ENCODE assay signal across 10 mouse cellular contexts in the genomic region with DNA sequence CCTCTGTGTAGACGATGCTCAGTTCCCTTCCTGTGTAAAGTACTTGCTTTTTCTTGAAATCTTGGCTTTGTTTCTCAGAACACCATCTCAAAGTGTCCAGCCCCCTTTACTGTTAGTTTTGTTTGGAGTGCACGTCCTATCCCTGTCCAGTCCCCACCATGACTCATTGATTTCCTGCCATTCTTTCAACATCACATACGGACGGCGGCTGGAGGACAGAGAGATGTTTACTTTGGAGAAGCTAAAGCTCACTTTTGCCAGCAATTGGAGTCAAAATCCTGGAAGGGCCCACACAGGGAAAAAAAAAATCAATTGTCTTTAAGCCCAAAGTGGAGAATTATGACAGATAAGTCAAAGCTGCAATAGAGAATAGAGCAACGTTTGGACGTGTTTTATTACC. TPM values are rescaled to one million over a fixed set of nuclear protein-coding genes. Genes with fewer than 3 reads are reported as not detected.
DNase-seq lines count a peak whose midpoint lies in the region; ATAC-seq lines count a peak whose summit lies in the region.
"Had no signal": no experiment of that assay in that cellular context is flagged by ENCODE, and none has a peak within 500 bp of the region (broad histone marks: within the 10 kb centered on the region; RNA-seq: fewer than 3 reads in every experiment).

No protein-coding gene starts in this region.

- no peak overlapping the region for H3K4me3 ChIP-seq in hindbrain, embryonic 10.5 days
- H3K4me3 ChIP-seq in hindbrain, embryonic 12.5 days = no peak overlapping the region
- no peak overlapping the region for H3K4me3 ChIP-seq in kidney, embryonic 16.5 days (ENCODE audit: low read length)
- H3K4me3 ChIP-seq: neural tube, embryonic 12.5 days had no signal

- DNase-seq in hindbrain, embryonic 10.5 days (ENCODE audit: low spot score) = no peak
- peak; percentile 86 for DNase-seq in heart, adult 8-10 months (ENCODE audit: low spot score)
- no peak for DNase-seq in thymus, postnatal 36 days
- no peak for DNase-seq in cerebellum, postnatal 36 days
- no peak for DNase-seq in frontal cortex, postnatal 36 days (ENCODE audit: low spot score in 2 of 2)

- no peak overlapping the region for H3K9ac ChIP-seq in hindbrain, embryonic 12.5 days
- H3K9ac ChIP-seq in kidney, embryonic 16.5 days (replicated peaks; ENCODE audit: low read length) = no peak overlapping the region
- H3K9ac ChIP-seq: neural tube, embryonic 12.5 days had no signal

- no peaks in the 10 kb centered on the region for H3K36me3 ChIP-seq in hindbrain, embryonic 10.5 days
- no peaks in the 10 kb centered on the region for H3K36me3 ChIP-seq in hindbrain, embryonic 12.5 days
- no peaks in the 10 kb centered on the region for H3K36me3 ChIP-seq in kidney, embryonic 16.5 days (ENCODE audit: insufficient read depth, low read length)
- H3K36me3 ChIP-seq: neural tube, embryonic 12.5 days had no signal

- H3K27ac ChIP-seq in hindbrain, embryonic 10.5 days = peak overlapping the region; percentile 41; the same call in 1 of the 2 replicates
- no peak overlapping the region for H3K27ac ChIP-seq in hindbrain, embryonic 12.5 days
- peak overlapping the region; percentile 69; the same call in 1 of the 2 replicates for H3K27ac ChIP-seq in kidney, embryonic 16.5 days (ENCODE audit: low read length)
- H3K27ac ChIP-seq: neural tube, embryonic 12.5 days had no signal

- peaks cover 17% of the 10 kb centered on the region for H3K4me1 ChIP-seq in hindbrain, embryonic 10.5 days (replicated peaks)
- no peaks in the 10 kb centered on the region for H3K4me1 ChIP-seq in hindbrain, embryonic 12.5 days
- no peaks in the 10 kb centered on the region for H3K4me1 ChIP-seq in kidney, embryonic 16.5 days (ENCODE audit: insufficient read depth, low read length)
- H3K4me1 ChIP-seq: neural tube, embryonic 12.5 days had no signal

- 60% methylated on average over 7 of the region's 7 CpGs for WGBS in hindbrain, embryonic 10.5 days
- WGBS in hindbrain, embryonic 12.5 days = 48% methylated on average over 7 of the region's 7 CpGs
- 48% methylated on average over 7 of the region's 7 CpGs for whole genome bisulfite sequencing in kidney, embryonic 16.5 days

- ATAC-seq in hindbrain, embryonic 12.5 days (ENCODE audit: low FRiP score) = no peak
- peak; percentile 85 for ATAC-seq in kidney, embryonic 16.5 days (ENCODE audit: low FRiP score, low TSS enrichment)
- peak; percentile 80 for ATAC-seq in megakaryocyte progenitor cell, adult 5-6 weeks (replicated peaks; ENCODE audit: poor library complexity)

- H3K27me3 ChIP-seq in hindbrain, embryonic 10.5 days (ENCODE audit: insufficient read depth, poor library complexity, severe bottlenecking) = no peaks in the 10 kb centered on the region
- H3K27me3 ChIP-seq in hindbrain, embryonic 12.5 days = no peaks in the 10 kb centered on the region
- no peaks in the 10 kb centered on the region for H3K27me3 ChIP-seq in kidney, embryonic 16.5 days (ENCODE audit: insufficient read depth, low read length)
- H3K27me3 ChIP-seq: neural tube, embryonic 12.5 days had no signal

- H3K9me3 ChIP-seq in hindbrain, embryonic 10.5 days = peaks cover 5% of the 10 kb centered on the region; the same call in 1 of the 2 replicates
- no peaks in the 10 kb centered on the region; the same call in 1 of the 2 replicates for H3K9me3 ChIP-seq in hindbrain, embryonic 12.5 days (replicated peaks)
- no peaks in the 10 kb centered on the region for H3K9me3 ChIP-seq in kidney, embryonic 16.5 days (ENCODE audit: low read length)
- H3K9me3 ChIP-seq: neural tube, embryonic 12.5 days had no signal

- no peak overlapping the region for H3K4me2 ChIP-seq in hindbrain, embryonic 12.5 days (replicated peaks)
- H3K4me2 ChIP-seq in kidney, embryonic 16.5 days (replicated peaks; ENCODE audit: low read depth, low read length) = no peak overlapping the region
- H3K4me2 ChIP-seq: neural tube, embryonic 12.5 days had no signal

RNA-seq across cellular contexts. Expression of gene Gm5426, which starts 51.8 kb away (rescaled TPM):
- not detected in 2 replicates for polyA plus RNA-seq in hindbrain, embryonic 10.5 days (2016; fragmentation: Nextera tagmentation; extraction: Ambion mirVana)
- not detected in 2 replicates for polyA plus RNA-seq in hindbrain, embryonic 12.5 days (2016; fragmentation: Nextera tagmentation; extraction: Ambion mirVana)
- not detected for total RNA-seq in heart, adult 8-10 months (2022)
- polyA plus RNA-seq in kidney, embryonic 16.5 days (2015; fragmentation: Nextera tagmentation; extraction: Ambion mirVana) = not detected in 2 replicates
- total RNA-seq in megakaryocyte progenitor cell, adult 5-6 weeks (2015) = not detected in 2 replicates
- total RNA-seq in megakaryocyte progenitor cell, adult 5-6 weeks (2017) = not detected in 2 replicates
- total RNA-seq: ES-E14 had no signal
- polyA plus RNA-seq: neural tube, embryonic 12.5 days had no signal
